Mouse (Mus musculus) brain, embryonic 14.5 days (tissue): ENCODE measurements at regions not wholly inside any gene's neighbourhood (a gene's known extent, or its start where the extent isn't known, plus 50 kb on each side); places are given as distances from the start of the nearest gene placed in this dataset.

ENCODE experiments used
- CTCF ChIP-seq: fragments of 200-500 bp; IDR thresholded peaks from 2 replicates; pipeline ENCODE4 v1.5.1; 2012; ENCODE audit warnings: inconsistent platforms, mild to moderate bottlenecking, moderate library complexity, borderline replicate concordance; ENCODE audit not compliant: insufficient read depth, insufficient read length; ENCODE audit errors: extremely low read depth
- POLR2A ChIP-seq: fragments of 200-500 bp; IDR thresholded peaks from 2 replicates; pipeline ENCODE4 v1.6.1; 2012; ENCODE audit warnings: mild to moderate bottlenecking, inconsistent platforms, borderline replicate concordance; ENCODE audit not compliant: poor library complexity, insufficient read depth, insufficient read length, severe bottlenecking; ENCODE audit errors: extremely low read depth

GRCm38 (mm10) chr10:56879744-56880143, 502.6 kb downstream of the Gja1 start:
- TF ChIP-seq CTCF (no peak), POLR2A (no peak)
